Mouse (Mus musculus) limb, embryonic 12.5 days (tissue): ENCODE results near the gene Xdh. TPM values are rescaled to one million over a fixed set of nuclear protein-coding genes. Genes with fewer than 3 reads are reported as not detected.

Experiments used
- ATAC-seq: fragments of 200-750 bp; cut with Nextera tagmentation; 2 replicates; pipeline ENCODE4 v1.8.0; 2017; ENCODE audit warnings: low read depth, moderate TSS enrichment; ENCODE audit not compliant: insufficient number of reproducible peaks, insufficient read depth, low FRiP score, low TSS enrichment
- H3K27ac ChIP-seq: fragments of 300-500 bp; sonication (generic); 2 replicates; pipeline ENCODE4 v1.5.1; 2016; ENCODE audit warnings: mild to moderate bottlenecking, moderate library complexity
- H3K27me3 ChIP-seq: fragments of 300-500 bp; sonication (generic); 2 replicates; pipeline ENCODE4 v1.6.1; 2016; ENCODE audit warnings: mild to moderate bottlenecking, moderate library complexity
- H3K36me3 ChIP-seq: fragments of 300-500 bp; sonication (generic); 2 replicates; pipeline ENCODE4 v1.6.1; 2016; ENCODE audit warnings: mild to moderate bottlenecking, moderate library complexity
- H3K4me1 ChIP-seq: fragments of 300-500 bp; sonication (generic); replicated peaks from 2 replicates; pipeline ENCODE4 v1.6.1; 2016
- H3K4me2 ChIP-seq: fragments of 300-500 bp; sonication (generic); 2 replicates; pipeline ENCODE4 v1.6.1; 2016; ENCODE audit warnings: mild to moderate bottlenecking, moderate library complexity
- H3K4me3 ChIP-seq: fragments of 300-500 bp; sonication (generic); replicated peaks from 2 replicates; pipeline ENCODE4 v1.5.1; 2016; ENCODE audit warnings: mild to moderate bottlenecking
- H3K9ac ChIP-seq: fragments of 300-500 bp; sonication (generic); replicated peaks from 2 replicates; pipeline ENCODE4 v1.6.1; 2016; ENCODE audit warnings: mild to moderate bottlenecking, moderate library complexity
- H3K9me3 ChIP-seq: fragments of 300-500 bp; sonication (generic); 2 replicates; pipeline ENCODE4 v1.6.1; 2016; ENCODE audit warnings: mild to moderate bottlenecking, moderate library complexity
- WGBS: fragments of 180-500 bp; shearing (Covaris S2); methylation state at CpG from one replicate; pipeline ENCODE4 v1.1.7; 2016; 5-methylcytosine and 5-hydroxymethylcytosine counted together
- polyA plus RNA-seq: library from polyadenylated mRNA; unstranded; fragments of >200 nt; fragmentation: Nextera tagmentation; extraction: Ambion mirVana; gene quantifications from 2 replicates; pipeline ENCODE4 v1.2.1, GENCODE M21; 2016

Gene Xdh
- polyA plus RNA-seq, 1 experiment from 2014 or later: 0.98 TPM

DNA sequence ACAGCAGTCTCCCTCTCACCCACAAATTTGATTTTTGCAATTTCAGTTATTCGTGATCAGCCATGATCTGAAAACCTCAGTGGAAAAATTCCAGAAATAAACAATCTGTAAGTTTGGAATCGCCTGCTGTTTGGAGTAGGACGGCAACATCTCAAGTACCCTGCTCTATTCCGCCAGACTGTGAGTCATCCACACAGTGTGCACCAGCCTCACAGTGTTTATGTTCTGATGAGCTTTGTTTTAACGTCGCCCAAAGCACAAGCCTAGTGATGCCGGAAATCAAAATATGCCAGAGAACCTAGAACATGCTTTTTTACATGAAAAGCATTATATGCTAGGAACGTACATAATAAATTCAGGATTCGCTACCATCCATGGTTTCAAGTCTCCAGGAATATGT, 14.9 kb upstream of the Xdh start:
- H3K9ac ChIP-seq: no peak overlapping the region
- peaks cover 5% of the 10 kb centered on the region; the same call in 1 of the 2 replicates for H3K4me1 ChIP-seq
- no peaks in the 10 kb centered on the region for H3K9me3 ChIP-seq
- WGBS: 93% methylated on average over 9 of the region's 9 CpGs
- no peaks in the 10 kb centered on the region for H3K27me3 ChIP-seq
- no peak overlapping the region for H3K4me3 ChIP-seq
- ATAC-seq: no peak
- H3K4me2 ChIP-seq: no peak overlapping the region
- H3K27ac ChIP-seq: no peak overlapping the region
- no peaks in the 10 kb centered on the region for H3K36me3 ChIP-seq

- Histone ChIP-seq H3K9me3 (no peaks in the 10 kb centered on the region), H3K4me2 (no peak overlapping the region), H3K4me3 (no peak overlapping the region), H3K9ac (no peak overlapping the region), H3K27me3 (no peaks in the 10 kb centered on the region), H3K4me1 (peaks cover 5% of the 10 kb centered on the region; the same call in 1 of the 2 replicates), H3K27ac (no peak overlapping the region), H3K36me3 (no peaks in the 10 kb centered on the region)
- 55% methylated on average over 2 of the region's 2 CpGs for WGBS
- no peak for ATAC-seq
Measured at GRCm38 (mm10) chr17:73962628-73963043, 12.6 kb upstream of the Xdh start.

DNA sequence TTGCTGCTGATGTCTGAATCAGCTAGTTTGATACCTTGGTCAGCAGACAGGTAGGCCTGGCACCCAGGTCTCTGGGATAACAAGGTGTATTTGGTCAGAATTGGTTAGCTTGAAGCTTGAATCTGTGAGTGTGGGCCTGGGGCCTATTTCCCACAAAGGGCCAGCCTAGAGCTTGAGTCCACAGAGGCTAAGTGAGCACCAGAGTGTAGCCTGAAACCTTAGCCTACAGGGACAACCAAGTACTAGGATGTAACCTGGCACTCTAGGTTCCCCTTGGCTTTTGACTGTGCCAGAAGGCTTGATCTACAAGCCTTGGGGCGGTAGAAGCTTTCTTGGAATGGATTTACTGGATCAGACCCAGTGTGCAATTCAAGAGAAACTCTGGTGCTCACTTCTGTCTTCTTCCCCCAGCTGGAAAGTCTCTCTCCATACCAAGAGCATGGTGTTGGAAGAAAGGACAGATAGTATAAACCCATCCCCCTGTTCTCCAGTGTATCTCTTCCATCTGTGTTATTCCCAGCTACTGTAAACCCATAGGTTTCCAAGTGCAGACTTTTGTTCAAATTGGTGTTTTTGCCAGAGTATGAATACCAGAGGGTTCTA, 11.9 kb upstream of the Xdh start:
- Histone ChIP-seq H3K27me3 (no peaks in the 10 kb centered on the region), H3K4me3 (no peak overlapping the region), H3K4me1 (peaks cover 5% of the 10 kb centered on the region; the same call in 1 of the 2 replicates), H3K9me3 (no peaks in the 10 kb centered on the region), H3K27ac (no peak overlapping the region), H3K36me3 (no peaks in the 10 kb centered on the region), H3K9ac (no peak overlapping the region), H3K4me2 (no peak overlapping the region)
- WGBS: 77% methylated on average over 1 of the region's 1 CpGs
- no peak for ATAC-seq

DNA sequence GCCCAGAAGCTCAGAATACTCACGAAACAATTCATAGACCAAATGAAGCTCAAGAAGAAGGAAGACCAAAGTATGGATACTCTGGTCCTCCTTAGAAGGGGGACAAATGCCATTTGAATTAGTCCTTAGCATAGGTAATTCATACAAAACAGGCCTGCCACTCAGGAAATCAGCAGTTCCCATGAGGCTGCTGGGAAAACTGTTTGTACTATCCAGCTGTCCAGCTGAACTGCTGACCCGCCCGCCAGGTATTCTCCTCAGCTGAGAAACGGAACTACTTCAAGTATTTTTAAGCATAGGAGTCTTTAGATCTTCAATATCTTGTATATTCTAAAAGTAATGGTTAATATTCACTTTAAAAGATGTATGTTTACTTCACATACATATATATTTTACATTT, 10.7 kb upstream of the Xdh start:
- no peak overlapping the region for H3K9ac ChIP-seq
- no peaks in the 10 kb centered on the region for H3K27me3 ChIP-seq
- no peaks in the 10 kb centered on the region for H3K36me3 ChIP-seq
- H3K4me1 ChIP-seq: peaks cover 5% of the 10 kb centered on the region; the same call in 1 of the 2 replicates
- no peak overlapping the region for H3K27ac ChIP-seq
- H3K9me3 ChIP-seq: no peaks in the 10 kb centered on the region
- WGBS: 87% methylated on average over 4 of the region's 4 CpGs
- ATAC-seq: no peak
- no peak overlapping the region for H3K4me3 ChIP-seq
- no peak overlapping the region for H3K4me2 ChIP-seq

DNA sequence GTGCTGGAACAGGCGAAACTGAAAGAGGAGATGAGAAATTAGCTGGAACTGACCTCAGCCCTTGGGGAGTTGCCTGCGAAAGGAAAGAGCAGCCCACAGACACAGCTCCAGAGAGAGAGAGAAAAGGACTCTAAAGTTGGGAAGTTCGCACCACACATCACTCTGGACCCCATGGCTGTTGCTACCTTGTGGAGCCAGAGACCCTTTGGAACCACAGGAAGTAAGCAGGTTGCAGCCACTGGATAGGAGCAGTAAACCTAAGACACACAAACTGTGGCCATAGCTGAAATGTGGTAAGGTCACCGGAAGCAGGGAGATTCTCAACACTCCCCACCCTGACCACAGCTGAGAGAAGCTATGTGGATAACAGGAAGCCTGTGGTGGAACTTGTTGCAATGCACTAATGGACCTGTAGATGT, 2.1 kb upstream of the Xdh start:
- no peak for ATAC-seq
- Histone ChIP-seq H3K9me3 (peaks cover 2% of the 10 kb centered on the region; the same call in 1 of the 2 replicates), H3K9ac (no peak overlapping the region), H3K4me2 (no peak overlapping the region), H3K36me3 (no peaks in the 10 kb centered on the region), H3K4me3 (no peak overlapping the region), H3K27ac (no peak overlapping the region), H3K27me3 (no peaks in the 10 kb centered on the region), H3K4me1 (peaks cover 4% of the 10 kb centered on the region; the same call in 1 of the 2 replicates)
- 79% methylated on average over 4 of the region's 4 CpGs for WGBS

GRCm38 (mm10) chr17:73950970-73951369, 974 bp upstream of the Xdh start:
- WGBS: 83% methylated on average over 5 of the region's 5 CpGs
- Histone ChIP-seq H3K9ac (no peak overlapping the region), H3K4me1 (peaks cover 4% of the 10 kb centered on the region; the same call in 1 of the 2 replicates), H3K4me3 (no peak overlapping the region), H3K27me3 (no peaks in the 10 kb centered on the region), H3K27ac (no peak overlapping the region), H3K9me3 (peaks cover 4% of the 10 kb centered on the region; the same call in 1 of the 2 replicates), H3K4me2 (no peak overlapping the region), H3K36me3 (no peaks in the 10 kb centered on the region)
- ATAC-seq: no peak

DNA sequence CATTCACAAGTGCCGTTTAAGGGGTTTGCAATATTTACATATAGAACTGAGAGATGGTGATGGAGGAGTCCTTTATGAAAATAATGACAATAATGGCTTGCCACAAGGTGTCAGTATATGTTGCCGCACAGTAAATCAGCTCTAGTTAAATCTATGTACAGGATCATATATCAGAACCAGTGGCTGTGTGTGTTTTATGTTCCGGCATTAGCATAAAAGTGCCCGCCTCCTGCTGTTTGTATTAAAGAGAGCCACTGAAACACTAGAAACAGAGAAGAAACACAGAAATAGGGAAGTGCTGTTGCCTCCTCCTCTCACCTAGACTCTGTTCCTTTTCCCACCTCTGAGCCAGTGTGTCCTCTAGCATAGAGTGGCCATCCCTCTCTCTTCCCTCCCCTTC, 498 bp downstream of the Xdh start:
- 60% methylated on average over 4 of the region's 4 CpGs for WGBS
- Histone ChIP-seq H3K4me3 (no peak overlapping the region), H3K4me1 (peaks cover 4% of the 10 kb centered on the region; the same call in 1 of the 2 replicates), H3K4me2 (no peak overlapping the region), H3K9me3 (peaks cover 4% of the 10 kb centered on the region; the same call in 1 of the 2 replicates), H3K36me3 (no peaks in the 10 kb centered on the region), H3K9ac (no peak overlapping the region), H3K27me3 (no peaks in the 10 kb centered on the region), H3K27ac (no peak overlapping the region)
- 0 out of 2 replicates have a peak, but pooled peaks have one; percentile 37 for ATAC-seq

DNA sequence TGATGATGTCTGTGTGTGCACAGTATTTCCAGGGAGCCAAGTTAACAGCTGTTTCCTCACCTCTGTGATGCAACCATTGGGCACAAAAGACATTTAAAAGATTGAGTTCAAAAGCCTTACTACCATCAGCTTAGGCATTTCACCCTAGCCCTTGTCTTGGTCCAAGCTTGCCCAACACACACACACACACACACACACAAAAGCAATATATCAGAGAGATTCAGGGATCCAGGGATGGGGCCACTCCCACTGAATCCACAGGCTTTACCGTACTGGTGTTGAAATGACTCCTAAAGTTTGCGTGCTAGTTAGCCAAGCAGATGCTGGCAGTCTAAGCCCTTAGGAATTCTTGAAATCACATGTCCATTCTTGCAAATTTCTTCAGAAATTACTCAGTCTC, 1.2 kb downstream of the Xdh start:
- no peaks in the 10 kb centered on the region for H3K27me3 ChIP-seq
- H3K36me3 ChIP-seq: no peaks in the 10 kb centered on the region
- no peak overlapping the region for H3K27ac ChIP-seq
- H3K9ac ChIP-seq: no peak overlapping the region
- H3K4me1 ChIP-seq: peaks cover 4% of the 10 kb centered on the region; the same call in 1 of the 2 replicates
- H3K4me2 ChIP-seq: no peak overlapping the region
- H3K9me3 ChIP-seq: peaks cover 4% of the 10 kb centered on the region; the same call in 1 of the 2 replicates
- no peak overlapping the region for H3K4me3 ChIP-seq
- WGBS: 68% methylated on average over 2 of the region's 2 CpGs
- no peak for ATAC-seq

DNA sequence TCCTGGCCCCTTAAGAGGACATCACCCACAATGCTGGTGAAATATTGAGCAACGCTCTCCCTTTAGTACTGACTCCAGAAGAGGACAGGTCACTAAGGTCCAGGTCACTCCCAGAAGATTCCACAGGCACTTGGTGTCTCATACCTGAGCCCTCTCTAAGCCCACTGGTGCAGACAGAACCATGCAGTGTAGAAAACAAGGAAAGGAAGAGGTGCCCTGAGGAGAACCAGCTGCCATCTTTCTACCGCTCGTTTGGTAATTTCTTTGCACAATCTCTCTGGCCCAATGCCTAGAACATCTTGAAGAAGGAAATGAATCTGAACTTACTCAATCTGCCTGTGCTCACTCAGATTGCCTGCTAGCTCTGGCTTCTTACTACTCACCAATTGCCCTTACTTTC, 2.0 kb downstream of the Xdh start:
- H3K4me3 ChIP-seq: no peak overlapping the region
- H3K9me3 ChIP-seq: peaks cover 4% of the 10 kb centered on the region; the same call in 1 of the 2 replicates
- H3K27me3 ChIP-seq: no peaks in the 10 kb centered on the region
- no peak overlapping the region for H3K4me2 ChIP-seq
- 88% methylated on average over 3 of the region's 3 CpGs for WGBS
- peaks cover 4% of the 10 kb centered on the region; the same call in 1 of the 2 replicates for H3K4me1 ChIP-seq
- H3K27ac ChIP-seq: no peak overlapping the region
- no peak overlapping the region for H3K9ac ChIP-seq
- H3K36me3 ChIP-seq: no peaks in the 10 kb centered on the region
- ATAC-seq: no peak

- Histone ChIP-seq H3K4me2 (no peak overlapping the region), H3K27me3 (no peaks in the 10 kb centered on the region), H3K9me3 (peaks cover 4% of the 10 kb centered on the region; the same call in 1 of the 2 replicates), H3K36me3 (no peaks in the 10 kb centered on the region), H3K4me1 (peaks cover 4% of the 10 kb centered on the region; the same call in 1 of the 2 replicates), H3K9ac (no peak overlapping the region), H3K27ac (no peak overlapping the region), H3K4me3 (no peak overlapping the region)
- 74% methylated on average over 5 of the region's 5 CpGs for WGBS
- no peak for ATAC-seq
Measured at GRCm38 (mm10) chr17:73946856-73947255, 3.1 kb downstream of the Xdh start.

- Histone ChIP-seq H3K4me2 (no peak overlapping the region), H3K27ac (no peak overlapping the region), H3K9me3 (peaks cover 4% of the 10 kb centered on the region; the same call in 1 of the 2 replicates), H3K36me3 (no peaks in the 10 kb centered on the region), H3K9ac (no peak overlapping the region), H3K27me3 (no peaks in the 10 kb centered on the region), H3K4me1 (peaks cover 2% of the 10 kb centered on the region; the same call in 1 of the 2 replicates), H3K4me3 (no peak overlapping the region)
- WGBS: 76% methylated on average over 5 of the region's 5 CpGs
- no peak for ATAC-seq
Measured at GRCm38 (mm10) chr17:73944661-73945060, 5.3 kb downstream of the Xdh start.
